ENCODE assay signal across 9 mouse cellular contexts in genomic region chr7:127020901-127021562, GRCm38 (mm10). TPM values are rescaled to one million over a fixed set of nuclear protein-coding genes. Genes with fewer than 3 reads are reported as not detected.
DNase-seq lines count a peak whose midpoint lies in the region; ATAC-seq and TF ChIP-seq lines count a peak whose summit lies in the region.
"Had no signal": no experiment of that assay in that cellular context is flagged by ENCODE, and none has a peak within 500 bp of the region (broad histone marks: within the 10 kb centered on the region; RNA-seq: fewer than 3 reads in every experiment).

Gene Gm42742 (minus strand): TSS chr7:127021097.
Gene Prrt2 (minus strand): TSS chr7:127021211.

- H3K9me3 ChIP-seq in hindbrain, postnatal 0 days (ENCODE audit: low read length) = no peaks in the 10 kb centered on the region
- H3K9me3 ChIP-seq in midbrain, embryonic 12.5 days = no peaks in the 10 kb centered on the region

- WGBS in hindbrain, postnatal 0 days = 2% methylated on average over 36 of the region's 37 CpGs
- 2% methylated on average over 36 of the region's 37 CpGs for WGBS in midbrain, embryonic 12.5 days

- peak within 1 kb of the TSS; percentile 59 for H3K4me3 ChIP-seq in hindbrain, postnatal 0 days (ENCODE audit: low read length)
- peak within 1 kb of the TSS; percentile 47 for H3K4me3 ChIP-seq in midbrain, embryonic 12.5 days
- peak within 1 kb of the TSS; percentile 75 for H3K4me3 ChIP-seq in testis, adult 2 months (ENCODE audit: control insufficient read depth, low read depth, low read length)

- H3K27ac ChIP-seq in hindbrain, postnatal 0 days = peak within 1 kb of the TSS; percentile 86
- peak within 1 kb of the TSS; percentile 99 for H3K27ac ChIP-seq in midbrain, embryonic 12.5 days (replicated peaks)
- H3K27ac ChIP-seq in testis, adult 2 months (ENCODE audit: control insufficient read depth, insufficient read depth, low read depth, low read length) = peak within 1 kb of the TSS; percentile 46

- peak within 1 kb of the TSS; percentile 81 for H3K9ac ChIP-seq in hindbrain, postnatal 0 days (replicated peaks; ENCODE audit: low read length)
- peak within 1 kb of the TSS; percentile 69 for H3K9ac ChIP-seq in midbrain, embryonic 12.5 days (replicated peaks)

- no peak for TF ChIP-seq CTCF in hindbrain, postnatal 0 days (IDR thresholded peaks at IDR 0.05; ENCODE audit: low read depth)
- no peak for TF ChIP-seq CTCF in testis, adult 2 months (IDR thresholded peaks at IDR 0.05; ENCODE audit: control insufficient read depth, insufficient read depth, insufficient replicate concordance, low read depth, low read length)

- intact Hi-C loops in left cerebral cortex, postnatal 4 days (cut with DNase I) = no loop called here

- peaks cover 19% of the 10 kb centered on the region; the same call in 1 of the 2 replicates for H3K36me3 ChIP-seq in hindbrain, postnatal 0 days (ENCODE audit: insufficient read depth, low read length)
- peaks cover 30% of the 10 kb centered on the region for H3K36me3 ChIP-seq in midbrain, embryonic 12.5 days
- H3K36me3 ChIP-seq in testis, adult 2 months (ENCODE audit: control insufficient read depth, insufficient read depth, low read length) = no peaks in the 10 kb centered on the region

- H3K4me1 ChIP-seq in hindbrain, postnatal 0 days (ENCODE audit: insufficient read depth, low read length) = peaks cover 48% of the 10 kb centered on the region
- H3K4me1 ChIP-seq in midbrain, embryonic 12.5 days = peaks cover 78% of the 10 kb centered on the region
- peaks cover 32% of the 10 kb centered on the region for H3K4me1 ChIP-seq in testis, adult 2 months (ENCODE audit: control insufficient read depth, insufficient read depth, low read length)

- H3K27me3 ChIP-seq in hindbrain, postnatal 0 days (ENCODE audit: insufficient read depth, low read length) = no peaks in the 10 kb centered on the region
- no peaks in the 10 kb centered on the region for H3K27me3 ChIP-seq in midbrain, embryonic 12.5 days
- H3K27me3 ChIP-seq in testis, adult 2 months (ENCODE audit: control insufficient read depth, insufficient read depth, low read length) = no peaks in the 10 kb centered on the region
- H3K27me3 ChIP-seq: Patski had no signal

- 0 out of 2 replicates have a peak, but pooled peaks have one; percentile 11 for TF ChIP-seq POLR2A in testis, adult 2 months (IDR thresholded peaks at IDR 0.05; ENCODE audit: control insufficient read depth, low read depth, low read length)

- ATAC-seq in hindbrain, postnatal 0 days = peak; percentile 13
- peak; percentile 17; the same call in 1 of the 2 replicates for ATAC-seq in midbrain, embryonic 12.5 days (ENCODE audit: low FRiP score, low read depth)
- ATAC-seq: Patski had no signal

- DNase-seq in layer of hippocampus, adult 11-12 months (ENCODE audit: low spot score) = peak; percentile 65
- DNase-seq in layer of hippocampus, adult 9-10 months (ENCODE audit: low spot score) = no peak
- DNase-seq in cerebellum, adult 9-10 months = peak; percentile 82
- DNase-seq in frontal cortex, adult 2 months (ENCODE audit: extremely low spot score in 1 of 2, low spot score in 1 of 2) = peak; percentile 51 to 74
- peak; percentile 79 for DNase-seq in hindbrain, postnatal 0 days (ENCODE audit: low spot score)
- DNase-seq in left cerebral cortex, postnatal 4 days = peak; percentile 81

- H3K4me2 ChIP-seq in hindbrain, postnatal 0 days (ENCODE audit: low read depth, low read length) = peak within 1 kb of the TSS; percentile 85
- H3K4me2 ChIP-seq in midbrain, embryonic 12.5 days (replicated peaks) = peak within 1 kb of the TSS; percentile 98

RNA-seq across cellular contexts. Expression of gene Gm42742, which starts in this region (rescaled TPM):
- 95.5 and 113 TPM in 2 replicates for polyA plus RNA-seq in frontal cortex, adult 2 months (2012; rRNA removed)
- 7.1 and 40.2 TPM in 2 replicates for total RNA-seq in hindbrain, postnatal 0 days (2014; rRNA removed)
- 47.7 and 60.2 TPM in 2 replicates for polyA plus RNA-seq in hindbrain, postnatal 0 days (2015; fragmentation: Nextera tagmentation; extraction: Ambion mirVana)
- 10 to 100 TPM; 36.7 to 48.6 TPM for total RNA-seq in left cerebral cortex, postnatal 4 days (2021)
- 56.8 and 66.8 TPM in 2 replicates for polyA plus RNA-seq in midbrain, embryonic 12.5 days (2016; fragmentation: Nextera tagmentation; extraction: Ambion mirVana)
- 13.5 and 16.2 TPM in 2 replicates for polyA plus RNA-seq in testis, adult 2 months (2012; rRNA removed)

RNA-seq across cellular contexts. Expression of gene Prrt2, which starts in this region (rescaled TPM):
- 227 and 259 TPM in 2 replicates for polyA plus RNA-seq in frontal cortex, adult 2 months (2012; rRNA removed)
- 138 and 144 TPM in 2 replicates for total RNA-seq in hindbrain, postnatal 0 days (2014; rRNA removed)
- polyA plus RNA-seq in hindbrain, postnatal 0 days (2015; fragmentation: Nextera tagmentation; extraction: Ambion mirVana) = 79.0 and 99.9 TPM in 2 replicates
- 100 to 1,000 TPM; 132 to 136 TPM for total RNA-seq in left cerebral cortex, postnatal 4 days (2021)
- polyA plus RNA-seq in midbrain, embryonic 12.5 days (2016; fragmentation: Nextera tagmentation; extraction: Ambion mirVana) = 4.3 and 5.5 TPM in 2 replicates
- 2.7 and 3.4 TPM in 2 replicates for polyA plus RNA-seq in testis, adult 2 months (2012; rRNA removed)

Comparison
In these comparisons a context has a peak if more than half of its experiments do, and no peak if none do; other contexts are left out.
1. RNA of gene Prrt2 (polyA plus RNA-seq): 227 to 259 TPM in frontal cortex, adult 2 months and 79.0 to 99.9 TPM in hindbrain, postnatal 0 days; 4.3 to 5.5 TPM in midbrain, embryonic 12.5 days and 2.7 to 3.4 TPM in testis, adult 2 months; every median in the first group is over 10 times any median in the second.
2. H3K27ac ChIP-seq: peak in every context shown above with its lines; median percentile 99 in midbrain, embryonic 12.5 days; 86 in hindbrain, postnatal 0 days; 46 in testis, adult 2 months.
3. Peak in every context shown above with its lines, with median percentiles within 50 percentile points of each other: H3K4me3 ChIP-seq.